ENCODE assay signal across 8 mouse cellular contexts in genomic region chr2:61656421-61657411, GRCm38 (mm10). TPM values are rescaled to one million over a fixed set of nuclear protein-coding genes. Genes with fewer than 3 reads are reported as not detected.
DNase-seq lines count a peak whose midpoint lies in the region; ATAC-seq and TF ChIP-seq lines count a peak whose summit lies in the region.

No protein-coding gene starts in this region.

- no peaks in the 10 kb centered on the region for H3K9me3 ChIP-seq in heart, embryonic 13.5 days
- H3K9me3 ChIP-seq in kidney, postnatal 0 days (replicated peaks; ENCODE audit: low read length) = no peaks in the 10 kb centered on the region
- no peaks in the 10 kb centered on the region for H3K9me3 ChIP-seq in stomach, embryonic 16.5 days (replicated peaks; ENCODE audit: control insufficient read depth, low read length)

- no peaks in the 10 kb centered on the region for H3K79me2 ChIP-seq in myocyte (ENCODE audit: control insufficient read depth, insufficient read depth)

- peak; percentile 52 for TF ChIP-seq POLR2A in brain, embryonic 14.5 days (IDR thresholded peaks at IDR 0.05; ENCODE audit: borderline replicate concordance, extremely low read depth, insufficient read depth, insufficient read length, poor library complexity, severe bottlenecking)
- no peak for TF ChIP-seq POLR2A in embryonic fibroblast, embryonic 13.5 days (IDR thresholded peaks at IDR 0.05; ENCODE audit: low read depth, low read length)
- no peak for TF ChIP-seq POLR2A in myocyte (IDR thresholded peaks at IDR 0.05; ENCODE audit: insufficient read length, low read depth)

- peaks cover 21% of the 10 kb centered on the region for H3K27me3 ChIP-seq in heart, embryonic 13.5 days (replicated peaks)
- no peaks in the 10 kb centered on the region; the same call in 1 of the 2 replicates for H3K27me3 ChIP-seq in kidney, postnatal 0 days (ENCODE audit: insufficient read depth, low read length)
- H3K27me3 ChIP-seq in myocyte (ENCODE audit: control insufficient read depth, insufficient read depth, insufficient read length) = no peaks in the 10 kb centered on the region
- H3K27me3 ChIP-seq in stomach, embryonic 16.5 days (ENCODE audit: control insufficient read depth, insufficient read depth, low read length) = no peaks in the 10 kb centered on the region

- H3K27ac ChIP-seq in embryonic fibroblast, embryonic 13.5 days (ENCODE audit: insufficient read depth, low read length) = no peak overlapping the region
- H3K27ac ChIP-seq in heart, embryonic 13.5 days (replicated peaks) = no peak overlapping the region
- H3K27ac ChIP-seq in kidney, postnatal 0 days = no peak overlapping the region
- no peak overlapping the region for H3K27ac ChIP-seq in stomach, embryonic 16.5 days (ENCODE audit: low read length)

- no peak overlapping the region for H3ac ChIP-seq in myocyte (ENCODE audit: control insufficient read depth, insufficient read length)

- TF ChIP-seq CTCF in brain, embryonic 14.5 days (IDR thresholded peaks at IDR 0.05; ENCODE audit: borderline replicate concordance, extremely low read depth, insufficient read depth, insufficient read length) = no peak
- TF ChIP-seq CTCF in embryonic fibroblast, embryonic 13.5 days (IDR thresholded peaks at IDR 0.05; ENCODE audit: borderline replicate concordance, insufficient read depth, low read length) = no peak
- TF ChIP-seq CTCF in kidney, postnatal 0 days (IDR thresholded peaks at IDR 0.05; ENCODE audit: low read depth) = no peak

- peak overlapping the region; percentile 32 for H3K4me3 ChIP-seq in embryonic fibroblast, embryonic 13.5 days (ENCODE audit: insufficient read depth, low read length)
- peak overlapping the region; percentile 68 for H3K4me3 ChIP-seq in heart, embryonic 13.5 days
- peak overlapping the region; percentile 51 for H3K4me3 ChIP-seq in kidney, postnatal 0 days (replicated peaks; ENCODE audit: low read depth, low read length)
- H3K4me3 ChIP-seq in myocyte = no peak overlapping the region
- H3K4me3 ChIP-seq in stomach, embryonic 16.5 days (replicated peaks; ENCODE audit: low read length) = peak overlapping the region; percentile 61

- under 1% methylated on average over 82 of the region's 85 CpGs for WGBS in heart, embryonic 13.5 days
- 2% methylated on average over 73 of the region's 85 CpGs for WGBS in kidney, postnatal 0 days
- 2% methylated on average over 83 of the region's 85 CpGs for WGBS in stomach, embryonic 16.5 days

- H3K36me3 ChIP-seq in heart, embryonic 13.5 days = no peaks in the 10 kb centered on the region
- H3K36me3 ChIP-seq in kidney, postnatal 0 days (ENCODE audit: insufficient read depth, low read length) = no peaks in the 10 kb centered on the region
- peaks cover 20% of the 10 kb centered on the region for H3K36me3 ChIP-seq in myocyte (ENCODE audit: control insufficient read depth, insufficient read depth)
- H3K36me3 ChIP-seq in stomach, embryonic 16.5 days (ENCODE audit: control insufficient read depth, insufficient read depth, low read length) = no peaks in the 10 kb centered on the region

- peak; percentile 98 for DNase-seq in brain, embryonic 14.5 days (ENCODE audit: low read depth)
- peak; percentile 75 for DNase-seq in kidney, postnatal 0 days (ENCODE audit: low spot score)
- peak; percentile 64 for DNase-seq in liver

- H3K4me1 ChIP-seq in embryonic fibroblast, embryonic 13.5 days (ENCODE audit: control insufficient read depth, insufficient read depth, low read length) = no peaks in the 10 kb centered on the region
- peaks cover 14% of the 10 kb centered on the region for H3K4me1 ChIP-seq in heart, embryonic 13.5 days
- H3K4me1 ChIP-seq in kidney, postnatal 0 days (replicated peaks; ENCODE audit: insufficient read depth, low read length) = peaks cover 11% of the 10 kb centered on the region; the same call in 1 of the 2 replicates
- peaks cover 11% of the 10 kb centered on the region; the same call in 1 of the 2 replicates for H3K4me1 ChIP-seq in stomach, embryonic 16.5 days (ENCODE audit: control insufficient read depth, insufficient read depth, low read length)

- peak overlapping the region; percentile 84 for H3K9ac ChIP-seq in heart, embryonic 13.5 days
- H3K9ac ChIP-seq in kidney, postnatal 0 days (ENCODE audit: low read depth, low read length) = peak overlapping the region; percentile 41; the same call in 1 of the 2 replicates
- H3K9ac ChIP-seq in stomach, embryonic 16.5 days (ENCODE audit: low read length) = peak overlapping the region; percentile 74

- H3K4me2 ChIP-seq in heart, embryonic 13.5 days = peak overlapping the region; percentile 99
- peak overlapping the region; percentile 97 for H3K4me2 ChIP-seq in kidney, postnatal 0 days (ENCODE audit: low read length)
- peak overlapping the region; percentile 3 for H3K4me2 ChIP-seq in myocyte (ENCODE audit: low read depth)
- H3K4me2 ChIP-seq in stomach, embryonic 16.5 days (ENCODE audit: low read depth, low read length) = peak overlapping the region; percentile 80

- ATAC-seq in CD4-positive, CD25-positive, alpha-beta regulatory T cell, adult 4 months = peak; percentile 75
- no peak; the same call in 1 of the 2 replicates for ATAC-seq in heart, embryonic 13.5 days (ENCODE audit: extremely low read depth, insufficient number of reproducible peaks, low FRiP score, low TSS enrichment)
- peak; percentile 81 for ATAC-seq in kidney, postnatal 0 days (replicated peaks; ENCODE audit: low FRiP score, low read depth)
- peak; percentile 85 for ATAC-seq in stomach, embryonic 16.5 days (ENCODE audit: insufficient read depth, low FRiP score)

TF ChIP-seq in myocyte, 11 proteins besides CTCF, POLR2A, EP300 and RAD21:
- TF ChIP-seq TCF12 (IDR thresholded peaks at IDR 0.05; ENCODE audit: insufficient read depth, poor library complexity, severe bottlenecking) (no peak), MYOD1 (IDR thresholded peaks at IDR 0.05; ENCODE audit: control insufficient read depth in 1 of 3, insufficient read length in 2 of 3, low read depth in 2 of 3) (no peak), MAX (IDR thresholded peaks at IDR 0.05; ENCODE audit: low read depth) (no peak), REST (IDR thresholded peaks at IDR 0.05; ENCODE audit: insufficient read depth, insufficient read length) (no peak), POLR2AphosphoS2 (IDR thresholded peaks at IDR 0.05; ENCODE audit: insufficient read length, low read depth) (peak; percentile 35), TCF3 (IDR thresholded peaks at IDR 0.05; ENCODE audit: insufficient read length, low read depth) (no peak), USF1 (IDR thresholded peaks at IDR 0.05; ENCODE audit: low read depth) (no peak), CEBPB (IDR thresholded peaks at IDR 0.05; ENCODE audit: insufficient read depth, poor library complexity, severe bottlenecking) (no peak)

RNA-seq across cellular contexts. Expression of gene Psmd14, which starts 54.8 kb away (rescaled TPM):
- polyA plus RNA-seq in CD4-positive, CD25-positive, alpha-beta regulatory T cell, adult 4 months (2017; shearing (Covaris generic)) = 100 to 1,000 TPM; 180 to 182 TPM
- polyA plus RNA-seq in brain, embryonic 14.5 days (2012; rRNA removed) = 96.6 and 104 TPM in 2 replicates
- 183 and 186 TPM in 2 replicates for polyA plus RNA-seq in embryonic fibroblast, embryonic 13.5 days (2011; ENCODE audit: insufficient read length, low read depth, missing spikeins)
- 119 and 137 TPM in 2 replicates for polyA plus RNA-seq in heart, embryonic 13.5 days (2015; fragmentation: Nextera tagmentation; extraction: Ambion mirVana)
- polyA plus RNA-seq in kidney, postnatal 0 days (2015; fragmentation: Nextera tagmentation; extraction: Ambion mirVana) = 165 and 169 TPM in 2 replicates
- polyA plus RNA-seq in myocyte (2012; fragmentation: generic; extraction: Trizol) = 101 TPM
- polyA plus RNA-seq in stomach, embryonic 16.5 days (2015; fragmentation: Nextera tagmentation; extraction: Ambion mirVana) = 152 and 156 TPM in 2 replicates

Comparison
In these comparisons a context has a peak if more than half of its experiments do, and no peak if none do; other contexts are left out.
1. H3K4me2 ChIP-seq: peak in every context shown above with its lines; median percentile 99 in heart, embryonic 13.5 days; 97 in kidney, postnatal 0 days; 80 in stomach, embryonic 16.5 days; 3 in myocyte.